Mouse (Mus musculus) intestine, embryonic 14.5 days (tissue): ENCODE measurements at regions not wholly inside any gene's neighbourhood (a gene's known extent, or its start where the extent isn't known, plus 50 kb on each side); places are given as distances from the start of the nearest gene placed in this dataset.

Experiments used
- ATAC-seq: fragments of 200-750 bp; cut with Nextera tagmentation; replicated peaks from 2 replicates; pipeline ENCODE4 v1.8.0; 2017; ENCODE audit warnings: low read depth, moderate number of reproducible peaks, moderate TSS enrichment, moderate library complexity; ENCODE audit not compliant: low FRiP score, low TSS enrichment
- DNase-seq: peaks from one replicate; pipeline ENCODE4 v3.0.0-alpha.2; 2018; ENCODE audit warnings: low spot score
- H3K27ac ChIP-seq: fragments of 300-500 bp; sonication (generic); 2 replicates; pipeline ENCODE4 v1.5.1; 2014; ENCODE audit warnings: low read depth, mild to moderate bottlenecking, control low read depth
- H3K27me3 ChIP-seq: fragments of 300-500 bp; sonication (generic); replicated peaks from 2 replicates; pipeline ENCODE4 v1.6.1; 2014; ENCODE audit warnings: low read length, control low read depth; ENCODE audit not compliant: control insufficient read depth, insufficient read depth
- H3K36me3 ChIP-seq: fragments of 300-500 bp; sonication (generic); 2 replicates; pipeline ENCODE4 v1.6.1; 2014; ENCODE audit warnings: low read length, control low read depth; ENCODE audit not compliant: control insufficient read depth, insufficient read depth
- H3K4me1 ChIP-seq: fragments of 300-500 bp; sonication (generic); replicated peaks from 2 replicates; pipeline ENCODE4 v1.6.1; 2014; ENCODE audit warnings: low read length, control low read depth, mixed read lengths; ENCODE audit not compliant: control insufficient read depth, insufficient read depth
- H3K4me2 ChIP-seq: fragments of 300-500 bp; sonication (generic); 2 replicates; pipeline ENCODE4 v1.6.1; 2014; ENCODE audit warnings: low read length
- H3K4me3 ChIP-seq: fragments of 300-500 bp; sonication (generic); 2 replicates; pipeline ENCODE4 v1.5.1; 2014; ENCODE audit warnings: low read depth, low read length, control low read depth, mixed read lengths
- H3K9ac ChIP-seq: fragments of 300-500 bp; sonication (generic); 2 replicates; pipeline ENCODE4 v1.6.1; 2014; ENCODE audit warnings: mild to moderate bottlenecking, low read length
- H3K9me3 ChIP-seq: fragments of 300-500 bp; sonication (generic); 2 replicates; pipeline ENCODE4 v1.6.1; 2016; ENCODE audit warnings: low read length, control low read depth; ENCODE audit not compliant: control insufficient read depth
- WGBS: fragments of 180-500 bp; shearing (Covaris S2); extraction: QIAGEN DNeasy Blood & Tissue Kit; methylation state at CpG from one replicate; pipeline ENCODE4 v1.1.7; 2014; 5-methylcytosine and 5-hydroxymethylcytosine counted together

DNA sequence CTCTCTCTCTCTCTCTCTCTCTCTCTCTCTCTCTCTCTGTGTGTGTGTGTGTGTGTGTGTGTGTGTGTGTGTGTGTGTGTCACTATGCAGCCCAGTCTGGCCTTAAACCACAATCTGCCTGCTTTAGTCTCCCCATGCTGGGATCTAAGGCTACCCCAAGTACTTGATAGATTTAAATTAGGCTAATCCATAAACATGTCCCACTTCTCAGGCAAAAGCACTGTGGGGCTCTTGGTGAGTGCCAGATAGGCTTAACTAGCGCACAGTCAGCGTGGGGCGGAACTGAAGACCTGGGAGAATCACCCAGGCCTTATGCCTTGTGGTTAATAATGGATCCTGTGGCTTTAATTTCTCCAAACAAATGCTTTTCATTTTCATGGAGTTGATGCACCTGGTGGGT lies 180.6 kb downstream of the Gm26897 start:
- ATAC-seq (no peak), DNase-seq (no peak)
- no peaks in the 10 kb centered on the region for H3K36me3 ChIP-seq
- H3K9ac ChIP-seq, result no peak overlapping the region
- no peaks in the 10 kb centered on the region for H3K27me3 ChIP-seq
- H3K4me1 ChIP-seq, result no peaks in the 10 kb centered on the region
- H3K27ac ChIP-seq, result no peak overlapping the region
- H3K9me3 ChIP-seq, result peaks cover 5% of the 10 kb centered on the region; the same call in 1 of the 2 replicates
- H3K4me3 ChIP-seq, result no peak overlapping the region
- WGBS, result 78% methylated on average over 3 of the region's 3 CpGs
- no peak overlapping the region for H3K4me2 ChIP-seq

DNA sequence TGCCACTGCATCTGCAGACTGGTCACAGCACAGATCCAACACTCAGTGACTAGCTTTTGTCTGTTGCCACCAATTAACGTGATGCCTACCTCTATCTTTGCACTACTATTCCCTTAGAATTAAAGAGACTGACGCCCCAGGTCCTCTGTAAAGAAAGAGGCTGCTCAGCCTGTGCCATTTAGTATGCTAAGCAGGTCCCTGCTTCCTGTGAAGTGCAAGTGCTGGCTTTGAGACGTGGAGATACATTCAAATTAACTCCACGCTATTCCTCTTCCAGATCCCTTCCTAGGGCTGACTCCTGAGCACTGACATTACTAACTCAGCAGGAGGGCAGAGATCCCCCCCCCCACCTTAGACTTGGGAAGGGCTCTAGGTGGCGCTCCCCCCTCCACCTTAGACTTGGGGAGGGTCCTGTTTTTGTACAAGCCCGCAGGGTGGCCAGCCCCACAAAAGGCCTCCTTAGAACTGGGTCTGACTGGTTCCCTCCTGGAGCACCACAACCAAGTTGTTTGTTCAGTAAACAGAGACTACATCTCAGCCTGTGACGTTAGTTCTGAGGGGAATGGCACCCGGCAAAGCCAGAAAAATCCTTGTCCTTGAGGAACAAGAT lies 184.0 kb downstream of the Gm26897 start:
- no peak for ATAC-seq
- H3K27me3 ChIP-seq, result no peaks in the 10 kb centered on the region
- DNase-seq, result no peak
- H3K36me3 ChIP-seq, result no peaks in the 10 kb centered on the region
- no peak overlapping the region for H3K9ac ChIP-seq
- no peak overlapping the region for H3K27ac ChIP-seq
- H3K4me2 ChIP-seq, result no peak overlapping the region
- H3K4me1 ChIP-seq, result 0 out of 2 replicates have a peak, but pooled peaks cover 2% of the 10 kb centered on the region
- no peak overlapping the region for H3K4me3 ChIP-seq
- WGBS, result 30% methylated on average over 8 of the region's 8 CpGs
- H3K9me3 ChIP-seq, result peaks cover 5% of the 10 kb centered on the region; the same call in 1 of the 2 replicates

DNA sequence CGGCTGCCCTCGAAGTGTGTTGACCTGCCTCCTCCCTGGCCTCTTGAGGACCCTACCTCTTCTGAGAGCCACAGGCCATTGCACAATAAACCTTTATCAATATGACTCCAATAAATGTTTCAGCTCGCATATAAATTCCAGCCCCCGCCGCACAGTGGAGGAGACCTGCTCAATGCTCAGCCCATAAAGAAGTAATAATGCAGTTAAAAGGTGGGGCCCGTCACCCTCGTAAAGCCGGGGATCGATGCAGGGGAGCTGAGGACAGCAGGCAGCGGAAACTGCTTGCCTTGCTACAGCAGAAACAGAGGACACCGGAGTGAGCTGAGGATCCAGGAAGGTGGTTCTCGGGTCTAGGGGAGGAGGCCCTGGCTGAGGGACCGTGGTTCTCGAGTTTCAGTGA lies 185.2 kb downstream of the Gm26897 start:
- Histone ChIP-seq H3K27me3 (no peaks in the 10 kb centered on the region), H3K4me2 (no peak overlapping the region), H3K9me3 (0 out of 2 replicates have a peak, but pooled peaks cover under 1% of the 10 kb centered on the region), H3K4me1 (0 out of 2 replicates have a peak, but pooled peaks cover 4% of the 10 kb centered on the region), H3K36me3 (no peaks in the 10 kb centered on the region), H3K9ac (no peak overlapping the region), H3K27ac (no peak overlapping the region), H3K4me3 (no peak overlapping the region)
- no peak for DNase-seq
- WGBS, result 49% methylated on average over 14 of the region's 14 CpGs
- ATAC-seq, result peak; percentile 22; the same call in 1 of the 2 replicates

DNA sequence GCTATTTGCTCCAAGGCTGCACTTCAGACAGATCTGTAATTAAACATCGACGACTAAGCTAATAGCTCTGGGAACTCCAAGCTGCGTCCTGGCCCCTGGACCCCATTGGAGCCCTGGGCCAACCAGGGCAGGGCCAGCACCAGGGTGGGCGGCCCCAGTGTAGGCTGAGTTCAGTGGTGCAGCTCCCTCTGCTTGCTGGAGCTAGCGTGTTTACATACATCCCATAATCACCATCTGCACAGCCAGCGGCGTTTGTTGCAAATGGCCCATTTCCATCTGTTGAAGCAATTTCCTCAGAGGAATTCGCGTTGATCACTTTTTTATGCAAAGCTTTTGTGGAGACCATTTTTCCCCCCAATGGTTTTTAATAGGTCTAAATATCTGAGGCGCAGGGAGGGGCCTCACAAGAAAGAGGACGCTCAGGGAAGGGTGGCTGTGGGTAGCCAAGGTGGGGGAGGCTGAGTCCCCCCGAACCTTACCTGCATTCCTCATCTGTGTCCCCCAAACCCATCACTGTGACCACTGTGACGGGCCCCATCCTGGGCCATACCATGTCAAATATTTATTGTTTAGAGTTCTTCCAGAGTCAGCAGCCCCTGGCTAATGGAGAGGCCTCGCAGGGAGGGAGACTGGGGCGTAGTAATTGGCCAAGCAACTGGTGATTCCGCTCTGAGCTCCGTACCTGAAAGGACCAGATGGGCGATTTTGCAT lies 189.4 kb downstream of the Gm26897 start:
- Histone ChIP-seq H3K36me3 (no peaks in the 10 kb centered on the region), H3K27ac (peak overlapping the region; percentile 55; the same call in 1 of the 2 replicates), H3K4me2 (no peak overlapping the region), H3K4me1 (0 out of 2 replicates have a peak, but pooled peaks cover 4% of the 10 kb centered on the region), H3K9ac (no peak overlapping the region), H3K4me3 (no peak overlapping the region), H3K27me3 (no peaks in the 10 kb centered on the region), H3K9me3 (no peaks in the 10 kb centered on the region)
- DNase-seq, result no peak
- WGBS, result 30% methylated on average over 18 of the region's 18 CpGs
- ATAC-seq, result 0 out of 2 replicates have a peak, but pooled peaks have one; percentile 52

DNA sequence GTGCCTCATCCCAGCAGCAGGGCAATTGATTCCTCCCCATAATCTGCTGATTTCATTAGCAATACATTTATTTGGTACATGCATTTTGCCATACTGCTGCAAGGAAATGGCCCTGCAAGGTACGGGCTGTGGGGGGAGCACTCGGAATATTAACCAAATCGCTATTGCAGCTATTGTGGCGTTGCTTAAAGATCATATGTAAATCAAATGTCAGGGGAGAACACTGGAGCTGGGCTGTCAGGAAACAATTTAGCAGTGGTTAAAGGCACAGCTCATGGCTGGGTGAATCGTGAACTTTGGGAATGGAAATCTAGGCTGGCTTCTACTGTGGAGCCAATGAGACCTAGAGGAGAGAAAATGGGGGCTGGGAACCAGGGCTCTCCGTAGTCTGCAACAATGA lies 192.0 kb downstream of the Gm26897 start:
- Histone ChIP-seq H3K27me3 (no peaks in the 10 kb centered on the region), H3K4me1 (peaks cover 7% of the 10 kb centered on the region; the same call in 1 of the 2 replicates), H3K36me3 (no peaks in the 10 kb centered on the region), H3K9me3 (no peaks in the 10 kb centered on the region), H3K4me2 (no peak overlapping the region), H3K9ac (no peak overlapping the region), H3K4me3 (no peak overlapping the region), H3K27ac (no peak overlapping the region)
- DNase-seq, result no peak
- no peak for ATAC-seq
- 60% methylated on average over 6 of the region's 6 CpGs for WGBS

DNA sequence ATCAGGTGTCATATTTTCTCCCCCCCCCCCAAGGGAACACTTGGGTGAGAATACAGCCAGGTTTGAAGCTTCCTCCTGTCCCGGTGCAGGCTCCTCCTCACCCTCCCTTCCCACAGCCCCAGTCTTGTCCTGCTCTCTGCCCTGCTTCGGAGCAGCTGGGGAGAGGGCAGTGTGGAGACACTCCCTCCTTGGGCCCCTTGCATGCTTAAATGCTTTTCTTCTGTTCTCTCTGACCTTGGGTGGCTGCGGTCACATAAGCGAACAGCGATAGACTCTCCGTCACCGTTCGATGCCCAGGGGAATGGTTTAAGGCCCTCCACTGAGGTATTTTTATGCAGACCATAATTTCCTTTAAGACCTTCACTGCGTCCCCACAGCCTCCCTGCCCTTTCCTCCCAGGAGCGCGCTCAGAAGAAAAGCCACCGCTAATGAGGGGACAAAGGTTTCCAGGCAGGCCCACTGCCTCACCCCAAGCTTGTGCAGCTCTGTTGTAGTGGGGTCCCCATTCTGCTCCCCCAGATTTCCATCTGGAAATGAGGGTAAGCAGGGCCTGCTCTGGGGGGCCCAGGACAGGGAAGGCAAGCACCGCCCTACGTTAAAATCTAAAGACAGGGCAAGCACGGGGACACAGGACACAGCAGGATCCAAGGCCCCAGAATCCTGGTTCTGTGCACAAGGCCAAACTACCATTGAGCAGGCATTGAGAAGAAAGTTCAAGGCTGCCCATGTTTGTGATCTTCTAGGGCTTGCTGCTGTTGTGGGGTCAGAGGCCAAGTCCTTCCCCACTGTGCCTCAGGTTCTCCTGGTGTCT lies 195.7 kb downstream of the Gm26897 start:
- ATAC-seq (no peak), DNase-seq (no peak)
- 41% methylated on average over 15 of the region's 15 CpGs for WGBS
- H3K4me2 ChIP-seq, result no peak overlapping the region
- no peaks in the 10 kb centered on the region for H3K9me3 ChIP-seq
- H3K4me3 ChIP-seq, result no peak overlapping the region
- no peaks in the 10 kb centered on the region for H3K27me3 ChIP-seq
- H3K4me1 ChIP-seq, result peaks cover 3% of the 10 kb centered on the region; the same call in 1 of the 2 replicates
- H3K9ac ChIP-seq, result no peak overlapping the region
- no peaks in the 10 kb centered on the region for H3K36me3 ChIP-seq
- peak overlapping the region; percentile 2; the same call in 1 of the 2 replicates for H3K27ac ChIP-seq

DNA sequence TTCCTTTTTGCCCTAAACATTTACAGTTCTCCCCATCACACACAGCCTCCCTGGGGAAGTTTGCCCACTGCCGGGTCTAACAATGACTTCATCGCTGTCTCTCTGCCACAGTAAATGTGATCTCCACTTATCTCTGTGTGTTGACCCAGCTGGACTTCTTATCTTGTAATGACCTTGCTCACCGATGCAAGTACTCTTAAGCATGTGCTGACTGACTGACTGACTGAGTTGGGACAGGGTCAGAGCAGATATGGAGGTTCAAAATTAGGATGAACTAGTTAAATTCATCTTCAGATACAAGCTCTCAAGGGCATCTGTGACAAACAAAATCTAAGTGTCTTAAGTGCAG lies 196.2 kb downstream of the Gm26897 start:
- H3K9ac ChIP-seq, result no peak overlapping the region
- no peaks in the 10 kb centered on the region for H3K27me3 ChIP-seq
- H3K9me3 ChIP-seq, result no peaks in the 10 kb centered on the region
- H3K4me3 ChIP-seq, result no peak overlapping the region
- H3K36me3 ChIP-seq, result no peaks in the 10 kb centered on the region
- H3K4me1 ChIP-seq, result peaks cover 3% of the 10 kb centered on the region; the same call in 1 of the 2 replicates
- ATAC-seq (peak; percentile 68), DNase-seq (no peak)
- 56% methylated on average over 3 of the region's 3 CpGs for WGBS
- H3K4me2 ChIP-seq, result no peak overlapping the region
- peak overlapping the region; percentile 2; the same call in 1 of the 2 replicates for H3K27ac ChIP-seq

DNA sequence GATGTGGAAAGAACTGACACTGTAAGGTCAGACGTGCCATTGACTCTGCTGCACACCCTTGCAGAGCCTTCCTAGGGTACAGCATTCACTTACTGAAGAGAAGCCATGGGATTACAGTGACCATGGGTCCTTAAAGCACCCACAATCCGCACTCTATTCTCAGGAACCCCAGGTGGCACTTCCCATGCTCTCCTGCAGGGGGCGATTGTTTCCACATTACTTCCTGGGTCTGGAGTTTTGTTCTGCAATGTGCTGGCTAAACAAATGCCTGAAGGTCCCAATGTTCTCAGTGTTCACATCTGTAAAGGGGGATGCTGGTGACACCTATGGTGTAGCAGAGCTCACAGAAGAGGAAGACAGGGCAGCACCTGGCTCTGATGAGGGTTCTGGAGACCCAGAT lies 198.0 kb downstream of the Gm26897 start:
- Histone ChIP-seq H3K27ac (no peak overlapping the region), H3K4me1 (peaks cover 3% of the 10 kb centered on the region; the same call in 1 of the 2 replicates), H3K4me2 (no peak overlapping the region), H3K36me3 (no peaks in the 10 kb centered on the region), H3K9ac (no peak overlapping the region), H3K27me3 (no peaks in the 10 kb centered on the region), H3K9me3 (no peaks in the 10 kb centered on the region), H3K4me3 (no peak overlapping the region)
- WGBS, result 69% methylated on average over 3 of the region's 3 CpGs
- no peak for DNase-seq
- ATAC-seq, result no peak
